In genomic region chr19:26891306-26891964, GRCm38 (mm10) we compare ENCODE assay signal across 10 mouse cellular contexts. TPM values are rescaled to one million over a fixed set of nuclear protein-coding genes. Genes with fewer than 3 reads are reported as not detected.
A peak's percentile ranks its signal among the peaks of the same experiment; 100 is the strongest.
DNase-seq lines count a peak whose midpoint lies in the region; ATAC-seq and TF ChIP-seq lines count a peak whose summit lies in the region.
"Had no signal": no experiment of that assay in that cellular context is flagged by ENCODE, and none has a peak within 500 bp of the region (broad histone marks: within the 10 kb centered on the region; RNA-seq: fewer than 3 reads in every experiment).

No protein-coding gene starts in this region.

- no peak overlapping the region for H3K4me2 ChIP-seq in embryonic facial prominence, embryonic 13.5 days
- H3K4me2 ChIP-seq in stomach, postnatal 0 days (replicated peaks; ENCODE audit: low read depth) = no peak overlapping the region
- no peak overlapping the region for H3K4me2 ChIP-seq in forebrain, postnatal 0 days (ENCODE audit: low read depth)
- H3K4me2 ChIP-seq: liver, embryonic 15.5 days had no signal

- no peaks in the 10 kb centered on the region for H3K36me3 ChIP-seq in embryonic facial prominence, embryonic 13.5 days
- H3K36me3 ChIP-seq in embryonic facial prominence, embryonic 10.5 days (replicated peaks) = no peaks in the 10 kb centered on the region
- H3K36me3 ChIP-seq in stomach, postnatal 0 days (ENCODE audit: control insufficient read depth, insufficient read depth, low read length) = no peaks in the 10 kb centered on the region
- no peaks in the 10 kb centered on the region for H3K36me3 ChIP-seq in forebrain, postnatal 0 days (ENCODE audit: insufficient read depth)
- H3K36me3 ChIP-seq: liver, embryonic 15.5 days had no signal

- peak overlapping the region; percentile 53; the same call in 1 of the 2 replicates for H3K27ac ChIP-seq in embryonic facial prominence, embryonic 13.5 days
- no peak overlapping the region for H3K27ac ChIP-seq in embryonic facial prominence, embryonic 10.5 days (replicated peaks)
- peak overlapping the region; percentile 81 for H3K27ac ChIP-seq in stomach, postnatal 0 days (replicated peaks)
- H3K27ac ChIP-seq in forebrain, postnatal 0 days (ENCODE audit: low read depth, low read length) = no peak overlapping the region
- H3K27ac ChIP-seq: liver, embryonic 15.5 days had no signal

- H3K4me3 ChIP-seq in embryonic facial prominence, embryonic 13.5 days = no peak overlapping the region
- no peak overlapping the region for H3K4me3 ChIP-seq in embryonic facial prominence, embryonic 10.5 days
- no peak overlapping the region for H3K4me3 ChIP-seq in stomach, postnatal 0 days (ENCODE audit: low read depth, low read length)
- H3K4me3 ChIP-seq in forebrain, postnatal 0 days (ENCODE audit: low read depth, low read length) = no peak overlapping the region
- H3K4me3 ChIP-seq: liver, embryonic 15.5 days had no signal

- no peaks in the 10 kb centered on the region for H3K9me3 ChIP-seq in embryonic facial prominence, embryonic 13.5 days
- H3K9me3 ChIP-seq in embryonic facial prominence, embryonic 10.5 days = no peaks in the 10 kb centered on the region
- H3K9me3 ChIP-seq in stomach, postnatal 0 days (ENCODE audit: control insufficient read depth, low read length) = no peaks in the 10 kb centered on the region
- H3K9me3 ChIP-seq in forebrain, postnatal 0 days (ENCODE audit: low read length) = no peaks in the 10 kb centered on the region
- H3K9me3 ChIP-seq: liver, embryonic 15.5 days had no signal

- peak; percentile 55 for TF ChIP-seq EP300 in stomach, postnatal 0 days (optimal IDR thresholded peaks at IDR 0.05)

- no peak for DNase-seq in embryonic facial prominence, embryonic 10.5 days (ENCODE audit: low spot score)
- DNase-seq in testis, postnatal 14 days (ENCODE audit: low spot score) = peak; percentile 29
- no peak for DNase-seq in testis, postnatal 10 days (ENCODE audit: low spot score)
- DNase-seq in kidney, postnatal 36 days = peak; percentile 38 to 60
- DNase-seq in stomach, postnatal 0 days (ENCODE audit: low spot score) = peak; percentile 18
- DNase-seq in cerebellum, adult 8-10 months = no peak
- no peak for DNase-seq in forebrain, postnatal 0 days

- H3K9ac ChIP-seq in embryonic facial prominence, embryonic 13.5 days = no peak overlapping the region
- no peak overlapping the region for H3K9ac ChIP-seq in stomach, postnatal 0 days (ENCODE audit: low read length)
- H3K9ac ChIP-seq in forebrain, postnatal 0 days = no peak overlapping the region
- H3K9ac ChIP-seq: liver, embryonic 15.5 days had no signal

- peaks cover 4% of the 10 kb centered on the region; the same call in 1 of the 2 replicates for H3K4me1 ChIP-seq in embryonic facial prominence, embryonic 13.5 days
- no peaks in the 10 kb centered on the region for H3K4me1 ChIP-seq in embryonic facial prominence, embryonic 10.5 days
- no peaks in the 10 kb centered on the region for H3K4me1 ChIP-seq in stomach, postnatal 0 days (replicated peaks; ENCODE audit: control insufficient read depth, insufficient read depth)
- H3K4me1 ChIP-seq in forebrain, postnatal 0 days (ENCODE audit: insufficient read depth) = no peaks in the 10 kb centered on the region
- H3K4me1 ChIP-seq: liver, embryonic 15.5 days had no signal

- WGBS in embryonic facial prominence, embryonic 13.5 days = 54% methylated on average over 9 of the region's 9 CpGs
- WGBS in embryonic facial prominence, embryonic 10.5 days = 86% methylated on average over 9 of the region's 9 CpGs
- WGBS in stomach, postnatal 0 days = 43% methylated on average over 9 of the region's 9 CpGs
- 59% methylated on average over 9 of the region's 9 CpGs for WGBS in forebrain, postnatal 0 days

- no peak for TF ChIP-seq CTCF in stomach, postnatal 0 days (IDR thresholded peaks at IDR 0.05; ENCODE audit: low read depth)
- no peak for TF ChIP-seq CTCF in forebrain, postnatal 0 days (IDR thresholded peaks at IDR 0.05; ENCODE audit: low read depth)

- no peak for ATAC-seq in embryonic facial prominence, embryonic 13.5 days (ENCODE audit: insufficient number of reproducible peaks, insufficient read depth, low FRiP score, low TSS enrichment, low read depth)
- peak; percentile 54; the same call in 1 of the 2 replicates for ATAC-seq in stomach, postnatal 0 days (ENCODE audit: low FRiP score, low TSS enrichment)
- no peak for ATAC-seq in forebrain, postnatal 0 days

- no peaks in the 10 kb centered on the region for H3K27me3 ChIP-seq in embryonic facial prominence, embryonic 13.5 days
- no peaks in the 10 kb centered on the region for H3K27me3 ChIP-seq in embryonic facial prominence, embryonic 10.5 days (replicated peaks; ENCODE audit: low read depth, poor library complexity, severe bottlenecking)
- no peaks in the 10 kb centered on the region for H3K27me3 ChIP-seq in stomach, postnatal 0 days (ENCODE audit: control insufficient read depth, insufficient read depth, low read length)
- H3K27me3 ChIP-seq in forebrain, postnatal 0 days (ENCODE audit: insufficient read depth, low read length) = no peaks in the 10 kb centered on the region
- H3K27me3 ChIP-seq: liver, embryonic 15.5 days had no signal

RNA-seq across cellular contexts. Expression of gene Gm815, which starts 5.8 kb away (rescaled TPM):
- not detected in 2 replicates for polyA plus RNA-seq in embryonic facial prominence, embryonic 13.5 days (2015; fragmentation: Nextera tagmentation; extraction: Ambion mirVana)
- polyA plus RNA-seq in embryonic facial prominence, embryonic 10.5 days (2016; fragmentation: Nextera tagmentation; extraction: Ambion mirVana) = not detected in 2 replicates
- polyA plus RNA-seq in stomach, postnatal 0 days (2015; fragmentation: Nextera tagmentation; extraction: Ambion mirVana) = not detected in 2 replicates
- total RNA-seq in forebrain, postnatal 0 days (2014; rRNA removed) = not detected in 2 replicates
- polyA plus RNA-seq in forebrain, postnatal 0 days (2015; fragmentation: Nextera tagmentation; extraction: Ambion mirVana) = not detected in 2 replicates
- polyA plus RNA-seq: heart, embryonic 14.5 days; liver, embryonic 15.5 days had no signal

Comparison
In these comparisons a context has a peak if more than half of its experiments do, and no peak if none do; other contexts are left out.
1. H3K27ac ChIP-seq: peak in embryonic facial prominence, embryonic 13.5 days (single experiment) and stomach, postnatal 0 days (single experiment); none in embryonic facial prominence, embryonic 10.5 days (single experiment) and forebrain, postnatal 0 days (single experiment).
2. DNase-seq: peak in testis, postnatal 14 days (single experiment), kidney, postnatal 36 days (2 of 2) and stomach, postnatal 0 days (single experiment); none in embryonic facial prominence, embryonic 10.5 days (single experiment), testis, postnatal 10 days (single experiment), cerebellum, adult 8-10 months (single experiment) and forebrain, postnatal 0 days (single experiment).